Mouse (Mus musculus): ENCODE data around the gene Ppan. TPM values are rescaled to one million over a fixed set of nuclear protein-coding genes. Genes with fewer than 3 reads are reported as not detected.
A peak's percentile ranks its signal among the peaks of the same experiment; 100 is the strongest.

Ppan gene
- polyA plus RNA-seq, 1 experiment: 45.3 TPM

- no peak for DNase-seq
- Histone ChIP-seq H3K27ac (ENCODE audit: insufficient read depth, low read length) (no peak overlapping the region), H3K4me3 (replicated peaks; ENCODE audit: insufficient read depth, low read depth, low read length) (no peak overlapping the region), H3K27me3 (ENCODE audit: control insufficient read depth, insufficient read depth, low read length) (no peaks in the 10 kb centered on the region), H3K4me1 (ENCODE audit: control insufficient read depth, insufficient read depth, low read length) (peaks cover 5% of the 10 kb centered on the region)
- WGBS: 21% methylated on average over 6 of the region's 6 CpGs
- TF ChIP-seq POLR2A (IDR thresholded peaks at IDR 0.05; ENCODE audit: borderline replicate concordance, insufficient read depth, low read length): no peak
- TF ChIP-seq CTCF (IDR thresholded peaks at IDR 0.05; ENCODE audit: borderline replicate concordance, insufficient read depth, low read depth, low read length): no peak
Observed at GRCm38 (mm10) chr9:20902174-20902491, 14.2 kb downstream of the Ppan start.

- Histone ChIP-seq H3K27me3 (ENCODE audit: control insufficient read depth, insufficient read depth, low read length) (no peaks in the 10 kb centered on the region), H3K27ac (ENCODE audit: insufficient read depth, low read length) (no peak overlapping the region), H3K4me3 (replicated peaks; ENCODE audit: insufficient read depth, low read depth, low read length) (no peak overlapping the region), H3K4me1 (ENCODE audit: control insufficient read depth, insufficient read depth, low read length) (no peaks in the 10 kb centered on the region)
- WGBS: 61% methylated on average over 9 of the region's 9 CpGs
- no peak for TF ChIP-seq POLR2A (IDR thresholded peaks at IDR 0.05; ENCODE audit: borderline replicate concordance, insufficient read depth, low read length)
- TF ChIP-seq CTCF (IDR thresholded peaks at IDR 0.05; ENCODE audit: borderline replicate concordance, insufficient read depth, low read depth, low read length): no peak
- no peak for DNase-seq
Observed at GRCm38 (mm10) chr9:20909948-20910347, 22.0 kb downstream of the Ppan start.

- H3K27me3 ChIP-seq (ENCODE audit: control insufficient read depth, insufficient read depth, low read length): no peaks in the 10 kb centered on the region
- no peak overlapping the region for H3K27ac ChIP-seq (ENCODE audit: insufficient read depth, low read length)
- TF ChIP-seq CTCF (IDR thresholded peaks at IDR 0.05; ENCODE audit: borderline replicate concordance, insufficient read depth, low read depth, low read length): peak; percentile 19; the same call in 1 of the 2 replicates
- no peak for TF ChIP-seq POLR2A (IDR thresholded peaks at IDR 0.05; ENCODE audit: borderline replicate concordance, insufficient read depth, low read length)
- DNase-seq: no peak
- 83% methylated on average over 4 of the region's 4 CpGs for WGBS
- H3K4me3 ChIP-seq (replicated peaks; ENCODE audit: insufficient read depth, low read depth, low read length): no peak overlapping the region
- H3K4me1 ChIP-seq (ENCODE audit: control insufficient read depth, insufficient read depth, low read length): no peaks in the 10 kb centered on the region
Observed at GRCm38 (mm10) chr9:20916160-20916559, 28.2 kb downstream of the Ppan start.

GRCm38 (mm10) chr9:20923258-20923657, 35.3 kb downstream of the Ppan start:
- no peak for DNase-seq
- Histone ChIP-seq H3K27me3 (ENCODE audit: control insufficient read depth, insufficient read depth, low read length) (no peaks in the 10 kb centered on the region), H3K27ac (ENCODE audit: insufficient read depth, low read length) (no peak overlapping the region), H3K4me1 (ENCODE audit: control insufficient read depth, insufficient read depth, low read length) (no peaks in the 10 kb centered on the region), H3K4me3 (replicated peaks; ENCODE audit: insufficient read depth, low read depth, low read length) (no peak overlapping the region)
- 93% methylated on average over 3 of the region's 3 CpGs for WGBS
- TF ChIP-seq CTCF (IDR thresholded peaks at IDR 0.05; ENCODE audit: borderline replicate concordance, insufficient read depth, low read depth, low read length) (no peak), POLR2A (IDR thresholded peaks at IDR 0.05; ENCODE audit: borderline replicate concordance, insufficient read depth, low read length) (no peak)

Other genes starting within 250 kb of the Ppan start
- 571 and 579 TPM in 2 replicates for gene Ubl5, start 245.3 kb upstream of the Ppan start, polyA plus RNA-seq (2012; rRNA removed)
- 38.2 and 41.8 TPM in 2 replicates for gene Fbxl12, start 243.4 kb upstream of the Ppan start, polyA plus RNA-seq (2012; rRNA removed)
- 38.8 and 39.6 TPM in 2 replicates for gene Pin1, start 236.1 kb upstream of the Ppan start, polyA plus RNA-seq (2012; rRNA removed)
- gene Olfm2, start 141.8 kb upstream of the Ppan start, polyA plus RNA-seq (2012; rRNA removed): 45.4 and 54.1 TPM in 2 replicates
- 3.0 and 3.5 TPM in 2 replicates for gene Col5a3, start 73.1 kb upstream of the Ppan start, polyA plus RNA-seq (2012; rRNA removed)
- gene Rdh8, start 69.7 kb upstream of the Ppan start, polyA plus RNA-seq (2012; rRNA removed): not detected in 2 replicates
- gene A230050P20Rik, start 19.5 kb upstream of the Ppan start, polyA plus RNA-seq (2012; rRNA removed): 169 and 171 TPM in 2 replicates
- 11.1 and 12.4 TPM in 2 replicates for gene Angptl6, start 8.4 kb upstream of the Ppan start, polyA plus RNA-seq (2012; rRNA removed)
- gene Eif3g, start 10.4 kb downstream of the Ppan start, polyA plus RNA-seq (2012; rRNA removed): 129 and 130 TPM in 2 replicates
- 45.0 and 45.3 TPM in 2 replicates for gene Dnmt1, start 71.7 kb downstream of the Ppan start, polyA plus RNA-seq (2012; rRNA removed)
- 1.8 and 1.9 TPM in 2 replicates for gene S1pr2, start 88.6 kb downstream of the Ppan start, polyA plus RNA-seq (2012; rRNA removed)
- 135 and 139 TPM in 2 replicates for gene Mrpl4, start 114.6 kb downstream of the Ppan start, polyA plus RNA-seq (2012; rRNA removed)
- 1.4 and 1.6 TPM in 2 replicates for gene Icam1, start 127.8 kb downstream of the Ppan start, polyA plus RNA-seq (2012; rRNA removed)
- 0.32 and 0.65 TPM in 2 replicates for gene Icam4, start 141.2 kb downstream of the Ppan start, polyA plus RNA-seq (2012; rRNA removed)
- gene Icam5, start 143.9 kb downstream of the Ppan start, polyA plus RNA-seq (2012; rRNA removed): 1.6 and 2.5 TPM in 2 replicates
- gene Zglp1, start 178.9 kb downstream of the Ppan start, polyA plus RNA-seq (2012; rRNA removed): 1.0 TPM in 1 of 2 replicates, not detected in the other
- gene Gm49373, start 184.9 kb downstream of the Ppan start, polyA plus RNA-seq (2012; rRNA removed): 1.8 and 2.2 TPM in 2 replicates
- gene Fdx1l, start 185.4 kb downstream of the Ppan start, polyA plus RNA-seq (2012; rRNA removed): 78.0 and 83.9 TPM in 2 replicates
- gene Gm38431, start 203.8 kb downstream of the Ppan start, polyA plus RNA-seq (2012; rRNA removed): 2.6 and 4.1 TPM in 2 replicates
- gene Raver1, start 203.8 kb downstream of the Ppan start, polyA plus RNA-seq (2012; rRNA removed): 29.9 and 31.4 TPM in 2 replicates
- gene Tyk2, start 243.1 kb downstream of the Ppan start, polyA plus RNA-seq (2012; rRNA removed): 17.2 and 17.9 TPM in 2 replicates

Data from cerebellum, adult 2 months (tissue).